Mouse (Mus musculus): ENCODE results near the gene Nog. TPM values are rescaled to one million over a fixed set of nuclear protein-coding genes. Genes with fewer than 3 reads are reported as not detected.

Gene Nog
- total and polyA plus RNA-seq, 3 experiments = not detected

- Histone ChIP-seq H3K4me1 (ENCODE audit: insufficient read depth, low read depth, low read length) (no peaks in the 10 kb centered on the region), H3K36me3 (replicated peaks) (no peaks in the 10 kb centered on the region), H3K4me3 (ENCODE audit: low read depth, low read length) (no peak overlapping the region), H3K27me3 (ENCODE audit: insufficient read depth, low read length) (no peaks in the 10 kb centered on the region), H3K9me3 (replicated peaks) (peaks cover 29% of the 10 kb centered on the region)
- DNase-seq (ENCODE audit: low spot score) (no peak), ATAC-seq (ENCODE audit: extremely low read depth, insufficient number of reproducible peaks, low FRiP score, poor library complexity, severe bottlenecking) (no peak)
- TF ChIP-seq GATA1 (IDR thresholded peaks at IDR 0.05; ENCODE audit: borderline replicate concordance, low read length) = no peak
- TF ChIP-seq TAL1 (conservative IDR thresholded peaks at IDR 0.05; ENCODE audit: low read depth, low read length) = no peak
- no peak for TF ChIP-seq GATA2 (IDR thresholded peaks at IDR 0.05; ENCODE audit: borderline replicate concordance, low read depth, low read length)
- no peak for TF ChIP-seq CTCF (IDR thresholded peaks at IDR 0.05; ENCODE audit: low read depth, low read length)
- no peak for TF ChIP-seq POLR2AphosphoS5 (IDR thresholded peaks at IDR 0.05; ENCODE audit: insufficient replicate concordance, low read depth, low read length)
Observed at GRCm38 (mm10) chr11:89319675-89320074, 17.5 kb upstream of the Nog start.

GRCm38 (mm10) chr11:89318324-89318723 lies 16.2 kb upstream of the Nog start:
- ATAC-seq (ENCODE audit: extremely low read depth, insufficient number of reproducible peaks, low FRiP score, poor library complexity, severe bottlenecking) (no peak), DNase-seq (ENCODE audit: low spot score) (no peak)
- Histone ChIP-seq H3K4me3 (ENCODE audit: low read depth, low read length) (no peak overlapping the region), H3K4me1 (ENCODE audit: insufficient read depth, low read depth, low read length) (no peaks in the 10 kb centered on the region), H3K27me3 (ENCODE audit: insufficient read depth, low read length) (no peaks in the 10 kb centered on the region), H3K9me3 (replicated peaks) (peaks cover 33% of the 10 kb centered on the region), H3K36me3 (replicated peaks) (no peaks in the 10 kb centered on the region)
- TF ChIP-seq GATA1 (IDR thresholded peaks at IDR 0.05; ENCODE audit: borderline replicate concordance, low read length) (no peak), TAL1 (conservative IDR thresholded peaks at IDR 0.05; ENCODE audit: low read depth, low read length) (no peak), GATA2 (IDR thresholded peaks at IDR 0.05; ENCODE audit: borderline replicate concordance, low read depth, low read length) (no peak)

- no peak for TF ChIP-seq CTCF (IDR thresholded peaks at IDR 0.05; ENCODE audit: low read depth, low read length)
- TF ChIP-seq POLR2AphosphoS5 (IDR thresholded peaks at IDR 0.05; ENCODE audit: insufficient replicate concordance, low read depth, low read length) = no peak
- no peak for TF ChIP-seq GATA2 (IDR thresholded peaks at IDR 0.05; ENCODE audit: borderline replicate concordance, low read depth, low read length)
- TF ChIP-seq GATA1 (IDR thresholded peaks at IDR 0.05; ENCODE audit: borderline replicate concordance, low read length) = no peak
- TF ChIP-seq TAL1 (conservative IDR thresholded peaks at IDR 0.05; ENCODE audit: low read depth, low read length) = no peak
- Histone ChIP-seq H3K36me3 (replicated peaks) (no peaks in the 10 kb centered on the region), H3K27me3 (ENCODE audit: insufficient read depth, low read length) (no peaks in the 10 kb centered on the region), H3K4me1 (ENCODE audit: insufficient read depth, low read depth, low read length) (no peaks in the 10 kb centered on the region), H3K4me3 (ENCODE audit: low read depth, low read length) (no peak overlapping the region), H3K9me3 (replicated peaks) (peaks cover 36% of the 10 kb centered on the region)
- ATAC-seq (ENCODE audit: extremely low read depth, insufficient number of reproducible peaks, low FRiP score, poor library complexity, severe bottlenecking) = no peak
- DNase-seq (ENCODE audit: low spot score) = no peak
Observed at GRCm38 (mm10) chr11:89317757-89318156, 15.6 kb upstream of the Nog start.

- DNase-seq (ENCODE audit: low spot score) (no peak), ATAC-seq (ENCODE audit: extremely low read depth, insufficient number of reproducible peaks, low FRiP score, poor library complexity, severe bottlenecking) (no peak)
- Histone ChIP-seq H3K4me3 (ENCODE audit: low read depth, low read length) (no peak overlapping the region), H3K27me3 (ENCODE audit: insufficient read depth, low read length) (no peaks in the 10 kb centered on the region), H3K9me3 (replicated peaks) (peaks cover 40% of the 10 kb centered on the region), H3K36me3 (replicated peaks) (no peaks in the 10 kb centered on the region), H3K4me1 (ENCODE audit: insufficient read depth, low read depth, low read length) (no peaks in the 10 kb centered on the region)
- TF ChIP-seq GATA1 (IDR thresholded peaks at IDR 0.05; ENCODE audit: borderline replicate concordance, low read length) (no peak), POLR2AphosphoS5 (IDR thresholded peaks at IDR 0.05; ENCODE audit: insufficient replicate concordance, low read depth, low read length) (no peak), TAL1 (conservative IDR thresholded peaks at IDR 0.05; ENCODE audit: low read depth, low read length) (no peak), GATA2 (IDR thresholded peaks at IDR 0.05; ENCODE audit: borderline replicate concordance, low read depth, low read length) (no peak), CTCF (IDR thresholded peaks at IDR 0.05; ENCODE audit: low read depth, low read length) (no peak)
Observed at GRCm38 (mm10) chr11:89314374-89314773, 12.2 kb upstream of the Nog start.

GRCm38 (mm10) chr11:89312378-89312777 lies 10.2 kb upstream of the Nog start:
- no peak for DNase-seq (ENCODE audit: low spot score)
- no peak for ATAC-seq (ENCODE audit: extremely low read depth, insufficient number of reproducible peaks, low FRiP score, poor library complexity, severe bottlenecking)
- TF ChIP-seq GATA2 (IDR thresholded peaks at IDR 0.05; ENCODE audit: borderline replicate concordance, low read depth, low read length) (no peak), CTCF (IDR thresholded peaks at IDR 0.05; ENCODE audit: low read depth, low read length) (no peak), POLR2AphosphoS5 (IDR thresholded peaks at IDR 0.05; ENCODE audit: insufficient replicate concordance, low read depth, low read length) (no peak), GATA1 (IDR thresholded peaks at IDR 0.05; ENCODE audit: borderline replicate concordance, low read length) (no peak), TAL1 (conservative IDR thresholded peaks at IDR 0.05; ENCODE audit: low read depth, low read length) (no peak)
- Histone ChIP-seq H3K27me3 (ENCODE audit: insufficient read depth, low read length) (no peaks in the 10 kb centered on the region), H3K4me3 (ENCODE audit: low read depth, low read length) (no peak overlapping the region), H3K4me1 (ENCODE audit: insufficient read depth, low read depth, low read length) (no peaks in the 10 kb centered on the region), H3K36me3 (replicated peaks) (no peaks in the 10 kb centered on the region), H3K9me3 (replicated peaks) (peaks cover 52% of the 10 kb centered on the region)

GRCm38 (mm10) chr11:89310217-89310616 lies 8.1 kb upstream of the Nog start:
- ATAC-seq (ENCODE audit: extremely low read depth, insufficient number of reproducible peaks, low FRiP score, poor library complexity, severe bottlenecking) = no peak
- Histone ChIP-seq H3K4me1 (ENCODE audit: insufficient read depth, low read depth, low read length) (no peaks in the 10 kb centered on the region), H3K36me3 (replicated peaks) (no peaks in the 10 kb centered on the region), H3K9me3 (replicated peaks) (peaks cover 61% of the 10 kb centered on the region), H3K4me3 (ENCODE audit: low read depth, low read length) (no peak overlapping the region), H3K27me3 (ENCODE audit: insufficient read depth, low read length) (no peaks in the 10 kb centered on the region)
- no peak for TF ChIP-seq TAL1 (conservative IDR thresholded peaks at IDR 0.05; ENCODE audit: low read depth, low read length)
- TF ChIP-seq CTCF (IDR thresholded peaks at IDR 0.05; ENCODE audit: low read depth, low read length) = no peak
- TF ChIP-seq POLR2AphosphoS5 (IDR thresholded peaks at IDR 0.05; ENCODE audit: insufficient replicate concordance, low read depth, low read length) = no peak
- TF ChIP-seq GATA1 (IDR thresholded peaks at IDR 0.05; ENCODE audit: borderline replicate concordance, low read length) = no peak
- no peak for TF ChIP-seq GATA2 (IDR thresholded peaks at IDR 0.05; ENCODE audit: borderline replicate concordance, low read depth, low read length)
- DNase-seq (ENCODE audit: low spot score) = no peak
